Mouse (Mus musculus) cerebellum, adult 2 months (tissue): ENCODE results near the gene Sept14. TPM values are rescaled to one million over a fixed set of nuclear protein-coding genes. Genes with fewer than 3 reads are reported as not detected.

Experiments used
- DNase-seq, 2 experiments: peaks; one replicate each; pipeline ENCODE4 v3.0.0; 2021
- H3K27ac ChIP-seq: fragments of 200-500 bp; 2 replicates; pipeline ENCODE4 v1.5.1; 2012; ENCODE audit warnings: low read length, control low read depth, inconsistent platforms; ENCODE audit not compliant: insufficient read depth
- H3K27me3 ChIP-seq: fragments of 200-500 bp; 2 replicates; pipeline ENCODE4 v1.6.1; 2012; ENCODE audit warnings: inconsistent platforms, mild to moderate bottlenecking, low read length, moderate library complexity; ENCODE audit not compliant: control insufficient read depth, insufficient read depth
- H3K4me1 ChIP-seq: fragments of 200-500 bp; 2 replicates; pipeline ENCODE4 v1.6.1; 2011; ENCODE audit warnings: low read length; ENCODE audit not compliant: control insufficient read depth, insufficient read depth
- H3K4me3 ChIP-seq: fragments of 200-500 bp; replicated peaks from 2 replicates; pipeline ENCODE3; 2011; ENCODE audit warnings: mild to moderate bottlenecking, low read depth, low read length, control low read depth; ENCODE audit not compliant: insufficient read depth
- CTCF ChIP-seq: fragments of 200-500 bp; IDR thresholded peaks from 2 replicates; pipeline ENCODE4 v1.5.1; 2011; ENCODE audit warnings: low read depth, mild to moderate bottlenecking, control low read depth, low read length, moderate library complexity, borderline replicate concordance; ENCODE audit not compliant: insufficient read depth
- POLR2A ChIP-seq: fragments of 200-500 bp; IDR thresholded peaks from 2 replicates; pipeline ENCODE4 v1.6.1; 2011; ENCODE audit warnings: low read length, control low read depth, borderline replicate concordance; ENCODE audit not compliant: insufficient read depth
- WGBS: fragments of 180-500 bp; shearing (Covaris S2); methylation state at CpG from one replicate; pipeline ENCODE4 v1.1.7; 2018; 5-methylcytosine and 5-hydroxymethylcytosine counted together
- polyA plus RNA-seq: library from polyadenylated mRNA; depleted of rRNA; stranded (reverse); fragments of >200 nt; gene quantifications from 2 replicates; pipeline ENCODE4 v1.2.3, GENCODE M21; 2012

The Sept14 gene
- polyA plus RNA-seq, 1 experiment: not detected

DNA sequence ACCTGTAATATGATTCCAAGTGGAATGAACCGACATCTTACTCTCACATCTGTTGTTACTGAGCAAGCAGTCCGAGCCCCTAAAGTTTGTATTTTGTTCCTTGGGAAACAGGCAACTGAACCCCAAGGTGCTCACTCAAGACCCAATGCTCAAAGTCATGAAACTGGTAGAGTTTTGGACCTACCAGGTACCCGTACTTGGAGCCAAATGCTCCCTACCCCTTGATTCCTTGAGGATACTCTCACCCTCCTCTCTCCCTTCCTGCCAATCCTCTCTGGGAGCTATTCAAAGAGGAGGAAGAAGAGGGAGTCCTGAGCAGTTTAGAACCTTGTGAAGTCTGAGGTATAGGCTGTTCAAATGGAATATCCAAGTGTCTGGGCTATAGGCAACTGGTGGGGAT is 18.5 kb upstream of the Sept14 start:
- Histone ChIP-seq H3K4me3 (no peak overlapping the region), H3K27me3 (no peaks in the 10 kb centered on the region), H3K4me1 (peaks cover 24% of the 10 kb centered on the region), H3K27ac (no peak overlapping the region; the same call in 1 of the 2 replicates)
- 82% methylated on average over 3 of the region's 3 CpGs for WGBS
- no peak for DNase-seq
- TF ChIP-seq POLR2A: no peak
- TF ChIP-seq CTCF: no peak

DNA sequence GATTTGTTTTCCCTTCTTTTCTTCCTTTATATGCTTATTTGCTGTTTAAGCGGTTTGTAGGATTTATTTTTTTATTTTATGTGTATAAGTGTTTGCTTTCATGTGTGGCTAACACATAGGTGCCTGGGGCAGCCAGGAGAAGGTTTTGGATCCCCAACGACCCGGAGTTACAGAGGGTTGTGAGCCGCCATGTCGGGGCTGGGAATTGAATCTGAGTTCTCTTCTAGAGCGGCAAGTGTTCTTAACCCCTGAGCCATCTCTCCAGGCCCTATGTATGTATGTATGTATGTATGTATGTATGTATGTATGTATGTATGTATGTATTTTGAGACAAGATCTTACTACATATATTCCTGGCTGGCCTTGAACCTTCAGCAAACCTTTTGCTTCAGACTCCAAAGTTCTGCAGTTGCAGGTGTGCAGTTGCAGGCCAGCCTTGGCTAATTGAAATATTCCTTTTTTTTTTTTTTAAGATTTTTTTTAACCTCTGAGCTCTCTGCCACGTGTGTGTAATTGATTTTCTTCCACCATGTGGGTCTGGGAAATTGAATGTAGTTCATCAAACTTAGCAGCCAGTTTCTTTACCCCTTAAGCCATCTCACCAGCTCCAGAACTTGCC is 17.6 kb upstream of the Sept14 start:
- H3K27me3 ChIP-seq: no peaks in the 10 kb centered on the region
- no peak for TF ChIP-seq POLR2A
- TF ChIP-seq CTCF: no peak
- WGBS: 4% methylated on average over 7 of the region's 7 CpGs
- peak overlapping the region; percentile 96; the same call in 1 of the 2 replicates for H3K27ac ChIP-seq
- peak; percentile 28 to 40 for DNase-seq
- peak overlapping the region; percentile 96 for H3K4me3 ChIP-seq
- H3K4me1 ChIP-seq: peaks cover 19% of the 10 kb centered on the region

DNA sequence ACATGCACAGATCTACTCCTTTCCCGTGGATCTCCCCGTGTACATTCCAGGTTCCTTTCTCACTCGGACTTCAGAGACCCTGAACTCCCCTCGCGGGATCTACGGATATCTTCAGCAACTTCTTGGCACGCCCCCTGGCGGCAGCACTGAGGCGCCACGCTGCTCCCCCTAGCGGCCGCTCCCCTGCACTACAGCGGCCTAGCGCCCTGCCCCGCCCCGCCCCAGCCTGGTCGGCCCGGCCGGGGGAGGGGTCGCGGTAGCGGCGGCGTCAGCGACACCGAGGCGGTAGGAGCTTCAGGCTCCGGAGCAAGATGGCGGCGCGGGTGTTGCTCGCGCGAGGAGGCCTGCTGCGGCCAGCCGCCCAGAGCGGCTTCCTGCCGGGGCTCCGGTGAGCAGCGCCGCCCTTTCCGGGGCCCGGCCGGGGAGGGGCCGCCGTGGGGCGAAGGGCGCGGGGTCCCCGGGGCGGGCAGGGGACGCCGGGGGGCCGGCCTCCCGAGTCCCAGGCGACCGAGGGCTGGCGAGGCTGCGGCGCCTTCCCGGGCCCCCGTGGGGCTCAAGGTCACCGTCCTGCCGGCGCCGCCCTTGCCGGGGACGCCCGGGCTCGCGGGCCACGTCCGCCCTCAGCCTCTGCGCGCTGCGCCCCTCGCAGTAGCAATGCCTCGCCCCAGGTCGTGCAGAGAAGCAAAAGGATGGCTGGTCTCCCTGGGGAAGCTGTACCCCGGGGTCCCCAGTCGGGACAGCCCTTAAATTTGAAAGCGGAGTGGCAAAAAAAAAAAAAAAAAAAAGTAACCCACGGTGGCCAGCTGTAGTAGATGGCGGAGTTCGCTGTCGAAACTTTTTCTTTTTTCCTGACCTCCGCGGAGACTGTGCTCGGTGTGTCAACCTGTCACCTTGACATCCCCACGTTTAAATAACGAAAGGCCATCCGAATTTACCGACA is 16.8 kb upstream of the Sept14 start, which contains the start of gene Nipsnap2:
Gene Nipsnap2 (plus strand): TSS at position 230 of the 940 bp plus-strand sequence.
- peak; percentile 89 to 97 for DNase-seq
- H3K4me3 ChIP-seq: peak within 1 kb of the TSS; percentile 96
- no peaks in the 10 kb centered on the region for H3K27me3 ChIP-seq
- peaks cover 16% of the 10 kb centered on the region for H3K4me1 ChIP-seq
- TF ChIP-seq POLR2A: peak; percentile 62
- peak; percentile 98 for TF ChIP-seq CTCF
- WGBS: under 1% methylated on average over 90 of the region's 93 CpGs
- H3K27ac ChIP-seq: peak within 1 kb of the TSS; percentile 96

DNA sequence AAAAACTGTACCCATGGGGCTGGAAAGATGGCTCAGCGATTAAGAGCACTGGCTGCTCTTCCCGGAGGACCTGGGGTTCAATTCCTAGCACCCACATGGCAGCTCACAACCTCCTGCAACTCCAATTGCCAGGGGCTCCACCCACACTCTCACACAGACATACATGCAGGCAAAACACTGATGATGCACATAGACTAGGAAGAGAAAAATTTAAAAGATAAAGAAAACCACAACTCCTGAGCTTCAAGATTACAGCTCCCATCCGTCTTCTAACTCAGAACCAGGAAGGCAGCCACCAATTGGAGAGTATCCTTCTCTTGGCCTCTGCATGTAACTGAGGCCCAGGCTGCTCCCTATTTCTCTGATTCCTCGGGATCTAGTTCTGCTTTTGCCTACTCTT is 16.0 kb upstream of the Sept14 start:
- no peak for DNase-seq
- no peak overlapping the region for H3K27ac ChIP-seq
- no peaks in the 10 kb centered on the region for H3K27me3 ChIP-seq
- no peak overlapping the region for H3K4me3 ChIP-seq
- H3K4me1 ChIP-seq: peaks cover 12% of the 10 kb centered on the region
- 54% methylated on average over 4 of the region's 4 CpGs for WGBS
- no peak for TF ChIP-seq CTCF
- TF ChIP-seq POLR2A: no peak

DNA sequence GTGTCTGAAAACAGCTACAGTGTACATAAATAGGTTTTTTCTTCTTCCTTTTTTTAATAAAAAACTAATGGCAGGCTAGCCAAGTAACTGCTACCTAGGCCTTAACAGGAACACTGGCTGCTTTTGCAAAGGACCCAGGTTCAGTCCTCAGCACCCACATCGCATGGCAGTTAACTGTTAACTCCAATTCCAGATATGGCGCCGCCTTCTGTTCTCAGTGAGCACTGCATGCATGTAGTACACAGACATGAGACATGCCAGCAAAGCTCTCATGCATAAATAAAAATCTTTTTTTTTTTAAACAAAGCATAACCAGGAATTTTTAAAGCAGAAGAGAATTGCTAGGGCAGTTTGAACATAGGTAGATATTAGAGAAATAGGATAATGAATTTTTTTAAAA is 11.9 kb upstream of the Sept14 start:
- WGBS: 88% methylated on average over 3 of the region's 3 CpGs
- TF ChIP-seq CTCF (no peak), POLR2A (no peak)
- Histone ChIP-seq H3K27ac (no peak overlapping the region), H3K27me3 (no peaks in the 10 kb centered on the region), H3K4me1 (no peaks in the 10 kb centered on the region), H3K4me3 (no peak overlapping the region)
- no peak for DNase-seq

DNA sequence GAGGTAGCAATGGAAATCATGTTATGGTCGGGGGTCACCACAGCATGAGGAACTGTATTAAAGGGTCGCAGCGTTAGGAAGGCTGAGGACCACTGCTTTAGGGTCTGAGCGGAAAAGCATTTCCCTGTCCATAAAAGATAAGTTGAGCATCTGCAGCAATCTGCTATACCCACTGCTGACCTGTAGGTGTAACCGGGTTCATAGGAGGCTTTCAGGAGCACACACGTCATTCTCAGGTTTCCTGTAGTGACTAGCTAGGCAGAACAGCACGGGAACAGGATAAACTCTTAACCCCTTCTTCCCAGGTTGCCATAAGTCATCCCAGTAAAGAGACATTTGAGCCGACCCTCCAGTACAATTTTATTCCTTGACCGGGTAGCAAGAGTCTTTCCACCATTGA is 8.7 kb upstream of the Sept14 start:
- TF ChIP-seq POLR2A (no peak), CTCF (no peak)
- H3K27me3 ChIP-seq: no peaks in the 10 kb centered on the region
- H3K27ac ChIP-seq: no peak overlapping the region
- WGBS: 84% methylated on average over 9 of the region's 9 CpGs
- DNase-seq: no peak
- H3K4me1 ChIP-seq: no peaks in the 10 kb centered on the region
- H3K4me3 ChIP-seq: no peak overlapping the region

DNA sequence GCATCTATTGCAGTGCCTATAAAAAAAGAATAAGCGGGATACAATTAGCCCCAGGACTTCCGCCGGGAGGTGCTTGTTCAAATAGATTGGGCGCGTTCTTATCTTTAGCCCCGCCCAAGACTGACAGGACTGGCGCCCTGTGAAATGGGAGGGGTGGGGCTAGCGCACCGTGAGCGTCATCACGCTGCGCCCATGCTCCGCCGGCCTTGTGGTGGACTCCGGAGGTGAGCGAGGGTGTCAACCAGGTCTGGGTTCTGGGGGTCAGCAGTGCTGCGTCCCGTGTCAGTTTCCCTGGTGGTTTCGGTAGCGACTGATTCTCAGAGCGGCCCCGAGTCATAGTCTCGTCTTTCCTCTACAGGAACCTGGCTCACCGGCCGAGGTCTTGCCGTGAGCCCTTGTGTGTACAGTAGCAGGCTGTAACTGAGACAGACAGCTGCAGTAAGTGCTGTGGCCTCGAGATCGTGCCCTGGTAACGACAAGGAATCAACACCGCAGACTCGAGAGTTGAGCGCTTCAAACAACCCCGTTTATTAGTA is 7.1 kb upstream of the Sept14 start, which contains the start of gene Mrps17:
Gene Mrps17 (plus strand): TSS at position 172 of the 536 bp plus-strand sequence.
- under 1% methylated on average over 33 of the region's 33 CpGs for WGBS
- Histone ChIP-seq H3K27ac (peak within 1 kb of the TSS; percentile 2; the same call in 1 of the 2 replicates), H3K4me3 (peak within 1 kb of the TSS; percentile 70), H3K4me1 (no peaks in the 10 kb centered on the region), H3K27me3 (no peaks in the 10 kb centered on the region)
- DNase-seq: peak; percentile 93 to 94
- TF ChIP-seq CTCF: no peak
- TF ChIP-seq POLR2A: peak; percentile 98
